Mouse (Mus musculus): ENCODE data around the gene Ccm2. TPM values are rescaled to one million over a fixed set of nuclear protein-coding genes. Genes with fewer than 3 reads are reported as not detected.
A peak's percentile ranks its signal among the peaks of the same experiment; 100 is the strongest.

Ccm2 gene
- total and polyA plus RNA-seq, 2 experiments = 16.5 to 49.6 TPM

DNA sequence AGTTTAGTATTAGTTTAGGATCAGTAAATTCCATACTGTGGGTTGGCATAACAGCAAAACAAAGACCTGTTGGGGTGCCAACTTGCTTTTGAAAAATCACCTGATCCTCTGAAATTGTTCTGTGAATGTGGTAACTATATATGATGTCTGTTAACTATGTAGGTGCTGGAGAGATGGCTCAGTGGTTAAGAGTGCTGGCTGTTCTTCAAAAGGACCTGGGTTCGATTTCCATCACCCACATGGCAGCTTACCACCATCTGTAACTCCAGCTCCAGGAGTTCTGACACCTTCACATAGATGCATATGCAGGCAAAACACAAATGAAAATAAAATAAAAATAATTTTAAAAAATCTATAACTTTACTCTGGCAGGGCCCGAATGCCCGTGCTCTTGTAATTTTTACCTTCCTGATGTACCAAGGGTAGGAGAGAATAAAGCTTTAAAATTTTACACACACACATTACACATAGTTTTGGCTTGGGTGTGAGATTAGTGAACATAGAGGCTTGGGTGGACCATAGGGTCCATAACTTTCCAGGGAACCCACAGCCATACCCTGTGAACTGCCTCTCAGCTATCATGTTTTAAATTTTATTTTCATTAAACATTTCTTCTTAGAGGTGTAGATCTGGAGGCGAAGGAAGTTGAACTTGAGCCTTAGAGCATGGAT lies 1.4 kb upstream of the Ccm2 start:
- Histone ChIP-seq H3K4me3 (ENCODE audit: insufficient read depth, low read depth, low read length) (no peak overlapping the region), H3K27me3 (ENCODE audit: control insufficient read depth, insufficient read depth, low read length) (no peaks in the 10 kb centered on the region), H3K9ac (ENCODE audit: low read depth, low read length) (no peak overlapping the region), H3K27ac (replicated peaks; ENCODE audit: insufficient read depth, low read depth, low read length) (no peak overlapping the region), H3K4me1 (ENCODE audit: control insufficient read depth, insufficient read depth, low read length) (peaks cover 9% of the 10 kb centered on the region), H3K36me3 (ENCODE audit: control insufficient read depth, insufficient read depth, low read length) (no peaks in the 10 kb centered on the region), H3K79me2 (ENCODE audit: control insufficient read depth, insufficient read depth, low read length) (peaks cover 12% of the 10 kb centered on the region; the same call in 1 of the 2 replicates)
- TF ChIP-seq CTCF (IDR thresholded peaks at IDR 0.05; ENCODE audit: low read depth, low read length) (no peak), POLR2A (IDR thresholded peaks at IDR 0.05; ENCODE audit: extremely low read depth, insufficient read depth, low read length) (no peak)
- no peak for DNase-seq (ENCODE audit: extremely low read depth, low read depth, low spot score)
- WGBS = 94% methylated on average over 4 of the region's 4 CpGs

DNA sequence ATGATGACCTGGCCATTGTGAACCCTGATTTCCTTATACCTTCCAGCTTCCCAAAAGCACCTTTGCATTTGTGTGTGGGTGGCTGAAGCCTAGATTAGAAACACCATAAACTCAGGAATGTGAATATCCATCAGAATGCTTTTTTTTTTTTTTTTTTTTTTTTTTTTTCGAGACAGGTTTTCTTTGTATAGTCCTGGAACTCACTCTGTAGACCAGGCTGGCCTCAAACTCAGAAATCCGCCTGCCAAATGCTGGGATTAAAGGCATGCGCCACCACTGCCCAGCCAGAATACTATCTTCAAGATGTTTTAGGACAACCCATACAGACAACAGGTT lies 862 bp upstream of the Ccm2 start:
- Histone ChIP-seq H3K79me2 (ENCODE audit: control insufficient read depth, insufficient read depth, low read length) (peaks cover 12% of the 10 kb centered on the region; the same call in 1 of the 2 replicates), H3K9ac (ENCODE audit: low read depth, low read length) (no peak overlapping the region), H3K27ac (replicated peaks; ENCODE audit: insufficient read depth, low read depth, low read length) (peak overlapping the region; percentile 29; the same call in 1 of the 2 replicates), H3K27me3 (ENCODE audit: control insufficient read depth, insufficient read depth, low read length) (no peaks in the 10 kb centered on the region), H3K36me3 (ENCODE audit: control insufficient read depth, insufficient read depth, low read length) (no peaks in the 10 kb centered on the region), H3K4me3 (ENCODE audit: insufficient read depth, low read depth, low read length) (peak overlapping the region; percentile 29), H3K4me1 (ENCODE audit: control insufficient read depth, insufficient read depth, low read length) (peaks cover 9% of the 10 kb centered on the region)
- WGBS = 22% methylated on average over 3 of the region's 3 CpGs
- DNase-seq (ENCODE audit: extremely low read depth, low read depth, low spot score) = no peak
- TF ChIP-seq POLR2A (IDR thresholded peaks at IDR 0.05; ENCODE audit: extremely low read depth, insufficient read depth, low read length) (no peak), CTCF (IDR thresholded peaks at IDR 0.05; ENCODE audit: low read depth, low read length) (no peak)

DNA sequence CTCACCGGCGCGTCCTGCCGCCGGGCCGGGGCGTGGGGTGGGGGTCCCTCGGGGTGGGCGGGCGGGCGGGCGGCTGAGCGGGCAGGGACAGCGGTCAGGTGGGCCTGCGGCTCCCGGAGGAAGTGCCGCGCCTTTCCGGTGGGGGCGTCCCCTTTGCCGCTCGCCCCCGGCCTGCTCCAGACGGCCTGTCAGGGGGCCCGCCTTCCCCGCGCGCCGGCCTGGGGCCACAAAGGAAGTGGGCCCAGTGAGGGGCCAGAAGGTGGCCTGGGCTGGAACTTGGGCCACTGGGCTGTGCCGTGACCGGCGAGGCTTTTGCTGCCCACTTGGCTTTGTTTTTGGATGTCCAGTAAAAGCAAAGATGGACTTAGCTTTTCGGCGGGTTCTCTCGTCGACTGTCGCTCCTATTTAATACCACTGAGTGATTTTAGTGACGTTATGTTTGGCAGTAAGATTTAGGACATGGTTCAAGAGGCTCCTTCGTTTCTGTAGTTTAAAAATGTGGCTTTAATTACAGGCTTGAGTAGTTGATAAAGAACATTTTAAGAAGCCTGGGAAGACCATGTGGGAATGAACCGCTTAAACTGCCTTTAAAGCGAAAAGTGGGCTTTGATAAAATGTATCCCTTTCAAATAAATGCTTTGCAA lies 472 bp downstream of the Ccm2 start:
- peak; percentile 60 for DNase-seq (ENCODE audit: extremely low read depth, low read depth, low spot score)
- Histone ChIP-seq H3K9ac (ENCODE audit: low read depth, low read length) (peak overlapping the region; percentile 92), H3K36me3 (ENCODE audit: control insufficient read depth, insufficient read depth, low read length) (no peaks in the 10 kb centered on the region), H3K27ac (replicated peaks; ENCODE audit: insufficient read depth, low read depth, low read length) (peak overlapping the region; percentile 80), H3K27me3 (ENCODE audit: control insufficient read depth, insufficient read depth, low read length) (no peaks in the 10 kb centered on the region), H3K4me1 (ENCODE audit: control insufficient read depth, insufficient read depth, low read length) (peaks cover 9% of the 10 kb centered on the region), H3K79me2 (ENCODE audit: control insufficient read depth, insufficient read depth, low read length) (peaks cover 12% of the 10 kb centered on the region; the same call in 1 of the 2 replicates), H3K4me3 (ENCODE audit: insufficient read depth, low read depth, low read length) (peak overlapping the region; percentile 85)
- no peak for TF ChIP-seq CTCF (IDR thresholded peaks at IDR 0.05; ENCODE audit: low read depth, low read length)
- no peak for TF ChIP-seq POLR2A (IDR thresholded peaks at IDR 0.05; ENCODE audit: extremely low read depth, insufficient read depth, low read length)
- WGBS = under 1% methylated on average over 30 of the region's 41 CpGs

DNA sequence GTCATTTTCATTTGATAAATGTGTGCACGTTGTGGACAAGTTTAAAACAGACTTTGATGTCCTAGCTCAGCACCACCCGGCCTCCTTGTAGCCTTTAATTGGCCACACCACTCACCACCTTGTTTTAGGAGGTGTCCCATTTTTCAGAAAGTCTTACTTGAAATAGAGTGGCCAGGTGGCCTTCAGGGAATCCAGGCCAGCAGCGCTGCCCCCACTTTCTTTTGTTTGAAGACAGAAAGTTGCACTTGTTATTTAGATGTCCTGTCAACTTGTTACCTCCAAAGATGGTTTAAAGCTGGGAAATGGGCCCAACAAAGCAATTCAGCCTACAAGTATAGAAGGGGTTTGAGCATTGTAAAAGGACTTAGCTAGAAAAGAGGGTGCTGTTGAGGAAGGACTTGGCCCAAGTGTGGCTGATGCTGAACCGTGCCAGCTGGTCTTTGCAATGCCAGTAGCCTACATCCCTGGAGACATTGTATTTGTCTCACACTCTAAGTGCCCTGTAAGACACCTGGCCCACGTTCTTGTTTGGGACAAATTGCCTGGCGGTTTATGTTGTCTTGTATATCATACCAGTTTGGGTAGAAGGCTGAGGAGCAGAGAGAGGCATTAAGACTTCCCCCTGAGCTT lies 1.1 kb downstream of the Ccm2 start:
- no peak for TF ChIP-seq POLR2A (IDR thresholded peaks at IDR 0.05; ENCODE audit: extremely low read depth, insufficient read depth, low read length)
- no peak for TF ChIP-seq CTCF (IDR thresholded peaks at IDR 0.05; ENCODE audit: low read depth, low read length)
- DNase-seq (ENCODE audit: extremely low read depth, low read depth, low spot score) = no peak
- peak overlapping the region; percentile 25; the same call in 1 of the 2 replicates for H3K9ac ChIP-seq (ENCODE audit: low read depth, low read length)
- H3K4me3 ChIP-seq (ENCODE audit: insufficient read depth, low read depth, low read length) = 0 out of 2 replicates have a peak overlapping the region, but pooled peaks have one; percentile 85
- H3K79me2 ChIP-seq (ENCODE audit: control insufficient read depth, insufficient read depth, low read length) = peaks cover 16% of the 10 kb centered on the region; the same call in 1 of the 2 replicates
- 25% methylated on average over 6 of the region's 6 CpGs for WGBS
- no peaks in the 10 kb centered on the region for H3K36me3 ChIP-seq (ENCODE audit: control insufficient read depth, insufficient read depth, low read length)
- 0 out of 2 replicates have a peak overlapping the region, but pooled peaks have one; percentile 10 for H3K27ac ChIP-seq (replicated peaks; ENCODE audit: insufficient read depth, low read depth, low read length)
- no peaks in the 10 kb centered on the region for H3K27me3 ChIP-seq (ENCODE audit: control insufficient read depth, insufficient read depth, low read length)
- peaks cover 9% of the 10 kb centered on the region for H3K4me1 ChIP-seq (ENCODE audit: control insufficient read depth, insufficient read depth, low read length)

DNA sequence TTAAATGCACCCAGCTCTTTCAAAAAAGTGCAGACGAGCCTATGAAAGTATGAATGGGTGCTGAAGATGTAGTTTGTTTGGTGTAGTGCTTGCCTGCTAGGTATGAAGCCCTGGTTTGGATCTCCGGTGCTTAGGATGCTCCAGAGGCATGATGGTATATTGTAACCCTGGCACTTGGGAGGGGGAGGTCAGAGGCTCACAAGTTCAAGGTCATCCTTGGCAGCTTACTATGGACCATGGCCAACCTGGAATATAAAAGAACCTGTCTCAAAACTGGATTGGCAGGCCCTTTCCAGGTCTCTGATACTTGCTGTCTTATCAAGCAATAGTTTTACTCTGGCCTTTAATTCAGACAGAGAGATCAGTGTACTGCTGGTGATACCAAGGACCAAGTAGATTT lies 3.1 kb downstream of the Ccm2 start:
- Histone ChIP-seq H3K36me3 (ENCODE audit: control insufficient read depth, insufficient read depth, low read length) (no peaks in the 10 kb centered on the region), H3K79me2 (ENCODE audit: control insufficient read depth, insufficient read depth, low read length) (peaks cover 30% of the 10 kb centered on the region; the same call in 1 of the 2 replicates), H3K4me3 (ENCODE audit: insufficient read depth, low read depth, low read length) (no peak overlapping the region), H3K4me1 (ENCODE audit: control insufficient read depth, insufficient read depth, low read length) (peaks cover 9% of the 10 kb centered on the region), H3K9ac (ENCODE audit: low read depth, low read length) (no peak overlapping the region), H3K27me3 (ENCODE audit: control insufficient read depth, insufficient read depth, low read length) (no peaks in the 10 kb centered on the region), H3K27ac (replicated peaks; ENCODE audit: insufficient read depth, low read depth, low read length) (no peak overlapping the region)
- WGBS = 56% methylated on average over 2 of the region's 2 CpGs
- DNase-seq (ENCODE audit: extremely low read depth, low read depth, low spot score) = peak; percentile 63
- TF ChIP-seq CTCF (IDR thresholded peaks at IDR 0.05; ENCODE audit: low read depth, low read length) (no peak), POLR2A (IDR thresholded peaks at IDR 0.05; ENCODE audit: extremely low read depth, insufficient read depth, low read length) (no peak)
